Mouse (Mus musculus): ENCODE results near the gene Chd3. TPM values are rescaled to one million over a fixed set of nuclear protein-coding genes. Genes with fewer than 3 reads are reported as not detected.

The Chd3 gene
- polyA plus RNA-seq, 1 experiment from 2014 or later, result 52.4 TPM

GRCm38 (mm10) chr11:69401987-69402386, 32.8 kb upstream of the Chd3 start:
- DNase-seq (ENCODE audit: low spot score) (no peak), ATAC-seq (replicated peaks; ENCODE audit: low FRiP score, low TSS enrichment, low read depth) (no peak)
- H3K4me1 ChIP-seq (replicated peaks; ENCODE audit: control insufficient read depth, insufficient read depth, low read length), result peaks cover 16% of the 10 kb centered on the region
- no peak overlapping the region for H3K27ac ChIP-seq (ENCODE audit: low read depth)
- H3K9ac ChIP-seq (ENCODE audit: low read length), result no peak overlapping the region
- 86% methylated on average over 12 of the region's 12 CpGs for WGBS
- no peak overlapping the region for H3K4me3 ChIP-seq (ENCODE audit: low read depth, low read length)
- no peaks in the 10 kb centered on the region for H3K27me3 ChIP-seq (replicated peaks; ENCODE audit: control insufficient read depth, insufficient read depth, low read length)
- H3K36me3 ChIP-seq (ENCODE audit: control insufficient read depth, insufficient read depth, low read length), result peaks cover 77% of the 10 kb centered on the region
- no peak overlapping the region for H3K4me2 ChIP-seq (ENCODE audit: low read length)
- H3K9me3 ChIP-seq (ENCODE audit: control insufficient read depth, low read length), result no peaks in the 10 kb centered on the region

GRCm38 (mm10) chr11:69401210-69401637, 32.0 kb upstream of the Chd3 start:
- Histone ChIP-seq H3K36me3 (ENCODE audit: control insufficient read depth, insufficient read depth, low read length) (peaks cover 69% of the 10 kb centered on the region), H3K27ac (ENCODE audit: low read depth) (no peak overlapping the region), H3K4me1 (replicated peaks; ENCODE audit: control insufficient read depth, insufficient read depth, low read length) (peaks cover 21% of the 10 kb centered on the region), H3K9me3 (ENCODE audit: control insufficient read depth, low read length) (no peaks in the 10 kb centered on the region), H3K4me2 (ENCODE audit: low read length) (no peak overlapping the region), H3K4me3 (ENCODE audit: low read depth, low read length) (no peak overlapping the region), H3K27me3 (replicated peaks; ENCODE audit: control insufficient read depth, insufficient read depth, low read length) (no peaks in the 10 kb centered on the region), H3K9ac (ENCODE audit: low read length) (no peak overlapping the region)
- peak; percentile 66 for ATAC-seq (replicated peaks; ENCODE audit: low FRiP score, low TSS enrichment, low read depth)
- 18% methylated on average over 22 of the region's 22 CpGs for WGBS
- DNase-seq (ENCODE audit: low spot score), result peak; percentile 91

GRCm38 (mm10) chr11:69400083-69400850, 31.1 kb upstream of the Chd3 start:
- H3K4me2 ChIP-seq (ENCODE audit: low read length), result no peak overlapping the region
- ATAC-seq (replicated peaks; ENCODE audit: low FRiP score, low TSS enrichment, low read depth) (no peak), DNase-seq (ENCODE audit: low spot score) (no peak)
- H3K9me3 ChIP-seq (ENCODE audit: control insufficient read depth, low read length), result no peaks in the 10 kb centered on the region
- WGBS, result 79% methylated on average over 25 of the region's 25 CpGs
- H3K36me3 ChIP-seq (ENCODE audit: control insufficient read depth, insufficient read depth, low read length), result peaks cover 59% of the 10 kb centered on the region
- H3K4me1 ChIP-seq (replicated peaks; ENCODE audit: control insufficient read depth, insufficient read depth, low read length), result peaks cover 21% of the 10 kb centered on the region
- H3K27ac ChIP-seq (ENCODE audit: low read depth), result no peak overlapping the region
- H3K27me3 ChIP-seq (replicated peaks; ENCODE audit: control insufficient read depth, insufficient read depth, low read length), result no peaks in the 10 kb centered on the region
- H3K9ac ChIP-seq (ENCODE audit: low read length), result no peak overlapping the region
- H3K4me3 ChIP-seq (ENCODE audit: low read depth, low read length), result no peak overlapping the region

- no peak for ATAC-seq (replicated peaks; ENCODE audit: low FRiP score, low TSS enrichment, low read depth)
- Histone ChIP-seq H3K27me3 (replicated peaks; ENCODE audit: control insufficient read depth, insufficient read depth, low read length) (no peaks in the 10 kb centered on the region), H3K4me3 (ENCODE audit: low read depth, low read length) (no peak overlapping the region), H3K4me1 (replicated peaks; ENCODE audit: control insufficient read depth, insufficient read depth, low read length) (peaks cover 21% of the 10 kb centered on the region), H3K4me2 (ENCODE audit: low read length) (peak overlapping the region; percentile 72; the same call in 1 of the 2 replicates), H3K36me3 (ENCODE audit: control insufficient read depth, insufficient read depth, low read length) (peaks cover 51% of the 10 kb centered on the region), H3K9me3 (ENCODE audit: control insufficient read depth, low read length) (no peaks in the 10 kb centered on the region), H3K9ac (ENCODE audit: low read length) (peak overlapping the region; percentile 15; the same call in 1 of the 2 replicates), H3K27ac (ENCODE audit: low read depth) (no peak overlapping the region)
- DNase-seq (ENCODE audit: low spot score), result peak; percentile 67
- 30% methylated on average over 66 of the region's 66 CpGs for WGBS
These were observed 30.2 kb upstream of the Chd3 start for GRCm38 (mm10) chr11:69399201-69400082.

GRCm38 (mm10) chr11:69398486-69399200, 29.4 kb upstream of the Chd3 start:
- Histone ChIP-seq H3K9ac (ENCODE audit: low read length) (peak overlapping the region; percentile 96), H3K4me2 (ENCODE audit: low read length) (peak overlapping the region; percentile 72), H3K4me3 (ENCODE audit: low read depth, low read length) (peak overlapping the region; percentile 70; the same call in 1 of the 2 replicates), H3K4me1 (replicated peaks; ENCODE audit: control insufficient read depth, insufficient read depth, low read length) (peaks cover 24% of the 10 kb centered on the region), H3K27ac (ENCODE audit: low read depth) (peak overlapping the region; percentile 97; the same call in 1 of the 2 replicates), H3K36me3 (ENCODE audit: control insufficient read depth, insufficient read depth, low read length) (peaks cover 43% of the 10 kb centered on the region), H3K27me3 (replicated peaks; ENCODE audit: control insufficient read depth, insufficient read depth, low read length) (no peaks in the 10 kb centered on the region), H3K9me3 (ENCODE audit: control insufficient read depth, low read length) (no peaks in the 10 kb centered on the region)
- 30% methylated on average over 21 of the region's 21 CpGs for WGBS
- DNase-seq (ENCODE audit: low spot score), result peak; percentile 68
- no peak for ATAC-seq (replicated peaks; ENCODE audit: low FRiP score, low TSS enrichment, low read depth)

GRCm38 (mm10) chr11:69398059-69398458, 28.9 kb upstream of the Chd3 start, which contains the start of gene Tmem88:
Gene Tmem88 (minus strand): TSS chr11:69398234.
- DNase-seq (ENCODE audit: low spot score) (peak; percentile 66), ATAC-seq (replicated peaks; ENCODE audit: low FRiP score, low TSS enrichment, low read depth) (no peak)
- H3K9me3 ChIP-seq (ENCODE audit: control insufficient read depth, low read length), result no peaks in the 10 kb centered on the region
- peak within 1 kb of the TSS; percentile 96 for H3K9ac ChIP-seq (ENCODE audit: low read length)
- 2% methylated on average over 15 of the region's 16 CpGs for WGBS
- peak within 1 kb of the TSS; percentile 72 for H3K4me2 ChIP-seq (ENCODE audit: low read length)
- H3K4me1 ChIP-seq (replicated peaks; ENCODE audit: control insufficient read depth, insufficient read depth, low read length), result peaks cover 24% of the 10 kb centered on the region
- peak within 1 kb of the TSS; percentile 97 for H3K27ac ChIP-seq (ENCODE audit: low read depth)
- H3K27me3 ChIP-seq (replicated peaks; ENCODE audit: control insufficient read depth, insufficient read depth, low read length), result no peaks in the 10 kb centered on the region
- peak within 1 kb of the TSS; percentile 70 for H3K4me3 ChIP-seq (ENCODE audit: low read depth, low read length)
- peaks cover 37% of the 10 kb centered on the region for H3K36me3 ChIP-seq (ENCODE audit: control insufficient read depth, insufficient read depth, low read length)

- Histone ChIP-seq H3K36me3 (ENCODE audit: control insufficient read depth, insufficient read depth, low read length) (peaks cover 34% of the 10 kb centered on the region), H3K4me1 (replicated peaks; ENCODE audit: control insufficient read depth, insufficient read depth, low read length) (peaks cover 24% of the 10 kb centered on the region), H3K4me2 (ENCODE audit: low read length) (peak overlapping the region; percentile 72), H3K9ac (ENCODE audit: low read length) (peak overlapping the region; percentile 96), H3K27ac (ENCODE audit: low read depth) (peak overlapping the region; percentile 97), H3K9me3 (ENCODE audit: control insufficient read depth, low read length) (no peaks in the 10 kb centered on the region), H3K4me3 (ENCODE audit: low read depth, low read length) (peak overlapping the region; percentile 70), H3K27me3 (replicated peaks; ENCODE audit: control insufficient read depth, insufficient read depth, low read length) (no peaks in the 10 kb centered on the region)
- peak; percentile 72 for DNase-seq (ENCODE audit: low spot score)
- ATAC-seq (replicated peaks; ENCODE audit: low FRiP score, low TSS enrichment, low read depth), result no peak
- WGBS, result 15% methylated on average over 24 of the region's 24 CpGs
These were observed 28.4 kb upstream of the Chd3 start for GRCm38 (mm10) chr11:69397581-69398057.

GRCm38 (mm10) chr11:69396772-69397171, 27.6 kb upstream of the Chd3 start:
- DNase-seq (ENCODE audit: low spot score) (peak; percentile 62), ATAC-seq (replicated peaks; ENCODE audit: low FRiP score, low TSS enrichment, low read depth) (no peak)
- Histone ChIP-seq H3K4me3 (ENCODE audit: low read depth, low read length) (peak overlapping the region; percentile 70), H3K27ac (ENCODE audit: low read depth) (peak overlapping the region; percentile 97), H3K4me2 (ENCODE audit: low read length) (peak overlapping the region; percentile 72), H3K4me1 (replicated peaks; ENCODE audit: control insufficient read depth, insufficient read depth, low read length) (peaks cover 24% of the 10 kb centered on the region), H3K36me3 (ENCODE audit: control insufficient read depth, insufficient read depth, low read length) (peaks cover 25% of the 10 kb centered on the region), H3K9me3 (ENCODE audit: control insufficient read depth, low read length) (no peaks in the 10 kb centered on the region), H3K9ac (ENCODE audit: low read length) (peak overlapping the region; percentile 96), H3K27me3 (replicated peaks; ENCODE audit: control insufficient read depth, insufficient read depth, low read length) (no peaks in the 10 kb centered on the region)
- 29% methylated on average over 11 of the region's 11 CpGs for WGBS

Measured in intestine, embryonic 14.5 days (tissue).